Mouse (Mus musculus): Measurements from ENCODE around the gene Tbc1d7.

Tbc1d7 gene

DNA sequence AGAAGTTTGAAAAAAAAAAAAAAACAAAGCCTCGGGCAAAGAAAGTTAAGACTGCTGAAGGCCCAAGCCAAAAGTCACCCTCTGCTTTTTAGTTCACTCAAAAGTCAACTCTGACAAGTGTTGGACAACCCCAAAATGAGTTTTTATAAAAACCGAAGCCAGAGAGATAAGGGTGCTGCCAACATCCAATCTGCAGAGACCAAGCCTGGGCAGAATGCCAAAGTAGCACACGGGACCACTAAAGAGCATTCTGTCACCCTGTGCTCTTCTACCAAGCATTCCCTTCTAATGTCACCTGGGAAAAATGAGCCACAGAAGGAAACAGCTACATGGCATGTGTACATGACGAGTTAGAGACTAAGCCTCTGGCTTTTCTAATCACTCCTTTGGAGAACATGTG, 36.8 kb downstream of the Tbc1d7 start:
- no peak for DNase-seq (ENCODE audit: low read depth, low spot score)

DNA sequence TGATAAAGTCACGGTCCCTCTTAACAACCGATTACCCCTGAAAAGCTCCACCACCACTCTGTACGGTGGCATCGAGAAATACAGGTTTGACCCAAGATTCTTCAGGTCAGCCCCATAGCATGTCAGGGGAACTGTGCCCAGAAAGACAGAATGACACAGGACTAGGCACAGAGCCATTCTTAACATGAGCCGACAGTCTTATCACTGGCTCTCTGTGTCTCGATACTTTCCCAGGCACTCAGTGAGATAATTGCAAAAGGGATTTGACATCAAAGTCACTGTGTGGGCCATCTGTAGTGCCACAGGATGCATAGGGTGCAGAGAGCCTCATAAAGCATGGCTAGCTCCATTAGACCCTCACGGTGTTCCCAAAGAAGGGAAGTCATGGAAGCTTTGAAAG, 37.9 kb downstream of the Tbc1d7 start:
- no peak for DNase-seq (ENCODE audit: low read depth, low spot score)

DNA sequence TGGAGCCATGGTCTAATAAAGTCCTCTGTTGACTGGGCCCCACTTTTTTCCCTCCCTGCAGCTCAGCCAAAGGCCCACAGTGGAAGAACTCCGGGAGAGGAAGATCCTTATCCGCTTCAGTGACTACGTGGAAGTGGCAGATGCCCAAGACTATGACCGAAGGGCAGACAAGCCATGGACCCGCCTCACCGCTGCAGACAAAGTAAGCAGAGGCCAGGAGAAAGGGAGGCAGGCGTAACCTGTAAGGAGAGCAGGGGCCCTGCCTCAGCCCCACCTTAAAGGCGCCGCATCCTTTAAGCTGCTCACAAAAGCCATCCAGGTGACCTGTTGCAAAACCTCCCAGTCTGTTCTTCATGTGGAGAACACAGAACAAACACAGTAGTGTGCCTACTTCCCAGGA, 38.4 kb downstream of the Tbc1d7 start:
- no peak for DNase-seq (ENCODE audit: low read depth, low spot score)

DNA sequence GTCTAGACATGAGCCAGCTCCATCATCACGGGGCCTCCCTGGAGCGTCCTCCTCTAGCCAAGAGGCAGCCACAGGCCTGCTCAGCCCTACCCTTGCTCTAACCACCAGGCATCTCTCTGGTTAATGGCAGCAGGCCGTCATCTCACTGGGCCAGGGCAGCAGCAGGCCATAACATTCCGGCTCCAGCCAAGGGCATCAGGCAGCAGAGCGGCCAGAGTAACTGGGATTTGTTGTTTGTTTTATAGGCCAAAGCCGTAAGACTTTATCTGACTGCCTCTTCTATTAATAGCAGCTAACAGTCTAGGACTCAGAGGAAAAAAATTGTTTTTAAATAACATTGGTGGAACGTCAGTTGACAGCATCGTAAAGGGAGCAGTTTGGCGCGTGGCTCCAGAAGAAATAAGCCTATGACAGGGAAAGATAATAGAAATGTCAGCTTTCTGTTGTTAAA, 39.5 kb downstream of the Tbc1d7 start:
- DNase-seq (ENCODE audit: low read depth, low spot score): no peak

GRCm38 (mm10) chr13:43130161-43130560, 41.1 kb downstream of the Tbc1d7 start:
- DNase-seq (ENCODE audit: low read depth, low spot score): no peak

DNA sequence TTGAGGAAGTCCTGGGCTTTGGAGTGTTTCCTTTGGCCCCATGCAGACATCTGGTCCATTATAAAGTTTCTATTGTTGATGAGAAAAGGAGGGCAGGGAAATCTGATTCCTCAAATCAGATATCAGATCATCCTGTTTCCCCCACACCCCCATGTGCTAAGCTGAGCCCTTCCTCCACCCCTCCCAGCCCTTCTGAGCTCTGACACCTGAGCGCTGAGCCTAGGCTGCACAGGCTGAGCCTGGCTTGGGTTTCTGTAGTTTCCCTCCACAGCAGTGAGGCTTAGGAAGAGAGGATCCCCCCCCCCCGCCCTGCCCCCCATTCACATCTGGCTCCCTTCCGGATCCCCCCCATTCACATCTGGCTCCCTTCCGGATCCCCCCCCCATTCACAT, 46.6 kb downstream of the Tbc1d7 start:
- DNase-seq (ENCODE audit: low read depth, low spot score): no peak

- no peak for DNase-seq (ENCODE audit: low read depth, low spot score)
These were observed 47.2 kb downstream of the Tbc1d7 start for GRCm38 (mm10) chr13:43123895-43124682.

GRCm38 (mm10) chr13:43122306-43123070, 48.8 kb downstream of the Tbc1d7 start:
- DNase-seq (ENCODE audit: low read depth, low spot score): no peak

DNA sequence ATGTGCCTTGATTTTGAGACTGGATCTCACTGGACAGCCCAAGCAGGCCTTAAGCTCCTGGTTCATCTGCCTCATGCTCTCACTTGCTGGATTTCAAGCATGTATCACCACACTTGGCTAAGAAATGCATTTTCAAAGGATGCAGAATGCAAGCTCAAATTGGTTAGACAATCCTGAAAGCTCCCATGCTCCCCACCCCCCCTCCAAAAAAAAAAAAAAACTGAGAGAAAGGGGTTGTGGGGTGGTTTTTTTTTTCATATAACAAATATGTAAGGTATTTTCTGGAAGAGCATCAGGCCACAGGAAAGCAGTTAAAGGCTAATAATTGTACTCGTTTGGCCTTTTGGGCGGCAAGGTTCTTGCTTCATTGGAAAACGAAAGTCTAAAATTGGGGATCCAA, 58.2 kb downstream of the Tbc1d7 start:
- no peak for DNase-seq (ENCODE audit: low read depth, low spot score)

GRCm38 (mm10) chr13:43112707-43113106, 58.6 kb downstream of the Tbc1d7 start:
- DNase-seq (ENCODE audit: low read depth, low spot score): no peak

DNA sequence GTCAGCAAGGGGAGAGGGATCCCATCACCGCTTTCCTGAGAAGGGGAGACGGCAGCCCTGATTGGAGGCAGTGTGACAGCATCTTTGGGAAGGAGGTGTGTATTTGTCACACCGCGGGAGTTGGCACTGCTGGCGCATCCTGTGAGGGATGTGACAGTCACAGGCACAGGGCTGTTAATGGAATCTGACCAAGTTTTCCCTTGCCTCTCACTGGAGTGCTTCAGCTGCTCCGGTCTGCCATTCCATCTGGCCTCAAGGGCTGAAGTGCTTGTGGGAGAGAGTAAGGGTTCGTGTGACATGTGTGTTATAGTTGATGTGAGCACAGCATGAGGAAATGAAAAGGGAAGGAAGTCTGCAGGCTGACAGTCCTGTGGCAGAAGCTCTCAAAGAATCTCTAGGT, 59.0 kb downstream of the Tbc1d7 start:
- DNase-seq (ENCODE audit: low read depth, low spot score): peak; percentile 79

GRCm38 (mm10) chr13:43104496-43104895, 66.8 kb downstream of the Tbc1d7 start:
- DNase-seq (ENCODE audit: low read depth, low spot score): no peak

- DNase-seq (ENCODE audit: low read depth, low spot score): no peak
These were observed 68.4 kb downstream of the Tbc1d7 start for GRCm38 (mm10) chr13:43102943-43103342.

All from telencephalon, adult 2 months (tissue).